Mouse (Mus musculus): Measurements from ENCODE around the gene Olfr1274-ps. TPM values are rescaled to one million over a fixed set of nuclear protein-coding genes. Genes with fewer than 3 reads are reported as not detected.
"Not testable (repeated sequence)": the region's sequence is repeated elsewhere in the genome, so short reads cannot be mapped to it uniquely, and the experiment has no call there.

Olfr1274-ps gene
- polyA plus RNA-seq, 1 experiment from 2014 or later: not detected

- H3K36me3 ChIP-seq; DNase-seq; H3K4me1 ChIP-seq (replicated peaks); H3K9ac ChIP-seq; H3K9me3 ChIP-seq (replicated peaks); H3K27ac ChIP-seq; H3K4me2 ChIP-seq; H3K27me3 ChIP-seq; H3K4me3 ChIP-seq (replicated peaks); ATAC-seq (ENCODE audit: low read depth): not testable (repeated sequence)
Measured at GRCm38 (mm10) chr2:90440169-90440568, 41.7 kb downstream of the Olfr1274-ps start.

- H3K27me3 ChIP-seq; H3K27ac ChIP-seq; H3K9me3 ChIP-seq (replicated peaks); H3K4me2 ChIP-seq; H3K4me1 ChIP-seq (replicated peaks); H3K4me3 ChIP-seq (replicated peaks); H3K36me3 ChIP-seq; H3K9ac ChIP-seq; DNase-seq: not testable (repeated sequence)
- peak; percentile 26; the same call in 1 of the 2 replicates for ATAC-seq (ENCODE audit: low read depth)
- 47% methylated on average over 4 of the region's 4 CpGs for WGBS (ENCODE audit: insufficient replicate concordance)
Measured at GRCm38 (mm10) chr2:90441811-90442210, 43.3 kb downstream of the Olfr1274-ps start.

- Histone ChIP-seq H3K4me1 (replicated peaks) (no peaks in the 10 kb centered on the region), H3K27me3 (no peaks in the 10 kb centered on the region), H3K4me3 (replicated peaks) (no peak overlapping the region), H3K36me3 (no peaks in the 10 kb centered on the region), H3K4me2 (no peak overlapping the region), H3K9me3 (replicated peaks) (no peaks in the 10 kb centered on the region), H3K27ac (no peak overlapping the region), H3K9ac (no peak overlapping the region)
- ATAC-seq (ENCODE audit: low read depth) (no peak), DNase-seq (no peak)
- WGBS (ENCODE audit: insufficient replicate concordance): 67% methylated on average over 5 of the region's 5 CpGs
Measured at GRCm38 (mm10) chr2:90443811-90444210, 45.3 kb downstream of the Olfr1274-ps start.

GRCm38 (mm10) chr2:90448967-90449740 lies 50.7 kb downstream of the Olfr1274-ps start:
- WGBS (ENCODE audit: insufficient replicate concordance): 82% methylated on average over 15 of the region's 15 CpGs
- Histone ChIP-seq H3K4me3 (replicated peaks) (no peak overlapping the region), H3K9me3 (replicated peaks) (no peaks in the 10 kb centered on the region), H3K9ac (no peak overlapping the region), H3K4me2 (no peak overlapping the region), H3K27ac (no peak overlapping the region), H3K4me1 (replicated peaks) (no peaks in the 10 kb centered on the region), H3K36me3 (peaks cover 9% of the 10 kb centered on the region), H3K27me3 (no peaks in the 10 kb centered on the region)
- ATAC-seq (ENCODE audit: low read depth) (no peak), DNase-seq (no peak)

GRCm38 (mm10) chr2:90452380-90452779 lies 53.9 kb downstream of the Olfr1274-ps start:
- DNase-seq (no peak), ATAC-seq (ENCODE audit: low read depth) (no peak)
- WGBS (ENCODE audit: insufficient replicate concordance): 78% methylated on average over 3 of the region's 3 CpGs
- Histone ChIP-seq H3K27ac (no peak overlapping the region), H3K36me3 (peaks cover 24% of the 10 kb centered on the region), H3K4me1 (replicated peaks) (no peaks in the 10 kb centered on the region), H3K4me3 (replicated peaks) (no peak overlapping the region), H3K9me3 (replicated peaks) (no peaks in the 10 kb centered on the region), H3K27me3 (no peaks in the 10 kb centered on the region), H3K9ac (no peak overlapping the region), H3K4me2 (no peak overlapping the region)

Other genes starting within 250 kb of the Olfr1274-ps start
- gene Olfr1270, start 245.6 kb upstream of the Olfr1274-ps start, polyA plus RNA-seq (2015; fragmentation: Nextera tagmentation; extraction: Ambion mirVana): not detected in 2 replicates
- not detected in 2 replicates for gene Olfr1506, start 174.2 kb upstream of the Olfr1274-ps start, polyA plus RNA-seq (2015; fragmentation: Nextera tagmentation; extraction: Ambion mirVana)
- gene Olfr142, start 141.1 kb upstream of the Olfr1274-ps start, polyA plus RNA-seq (2015; fragmentation: Nextera tagmentation; extraction: Ambion mirVana): not detected in 2 replicates
- not detected in 2 replicates for gene Olfr1271, start 127.7 kb upstream of the Olfr1274-ps start, polyA plus RNA-seq (2015; fragmentation: Nextera tagmentation; extraction: Ambion mirVana)
- gene Olfr1272, start 105.8 kb upstream of the Olfr1274-ps start, polyA plus RNA-seq (2015; fragmentation: Nextera tagmentation; extraction: Ambion mirVana): not detected in 2 replicates
- gene Gm13769, start 76.5 kb upstream of the Olfr1274-ps start, polyA plus RNA-seq (2015; fragmentation: Nextera tagmentation; extraction: Ambion mirVana): not detected in 2 replicates
- 1.7 and 1.9 TPM in 2 replicates for gene Ptprj, start 182.0 kb downstream of the Olfr1274-ps start, polyA plus RNA-seq (2015; fragmentation: Nextera tagmentation; extraction: Ambion mirVana)